Mouse (Mus musculus) ES-E14 (cell line): Measurements from ENCODE around the gene Snai3. TPM values are rescaled to one million over a fixed set of nuclear protein-coding genes. Genes with fewer than 3 reads are reported as not detected.

ENCODE experiments used
- DNase-seq: peaks from one replicate; pipeline ENCODE4 v3.0.0-alpha.2; 2013; ENCODE audit warnings: low read depth, low spot score
- H3K27ac ChIP-seq: 2 replicates; pipeline ENCODE4 v1.5.1; 2012; ENCODE audit warnings: low read depth, mild to moderate bottlenecking, low read length, moderate library complexity, mixed read lengths; ENCODE audit not compliant: poor library complexity, insufficient read depth, severe bottlenecking
- H3K36me3 ChIP-seq: 2 replicates; pipeline ENCODE4 v1.6.1; 2012; ENCODE audit warnings: mild to moderate bottlenecking, low read length, moderate library complexity, mixed read lengths; ENCODE audit not compliant: control insufficient read depth, poor library complexity, insufficient read depth, severe bottlenecking
- H3K4me1 ChIP-seq, 2 experiments: fragments of 150-350 bp in 1 of 2; sonication (generic) in 1 of 2; 2 replicates each; pipeline ENCODE4 v1.6.1; 2012; ENCODE audit warnings: low read length in 2 of 2, mild to moderate bottlenecking in 1 of 2, mixed read lengths in 1 of 2; ENCODE audit not compliant: control insufficient read depth in 2 of 2, insufficient read depth in 2 of 2, poor library complexity in 1 of 2
- H3K4me3 ChIP-seq, 2 experiments: fragments of 150-350 bp in 1 of 2; sonication (generic) in 1 of 2; 2 replicates each; pipeline ENCODE4 v1.5.1; 2012; ENCODE audit warnings: low read length in 2 of 2, low read depth in 1 of 2, mild to moderate bottlenecking in 1 of 2, mixed read lengths in 1 of 2; ENCODE audit not compliant: insufficient read depth in 1 of 2, poor library complexity in 1 of 2, severe bottlenecking in 1 of 2
- H3K9ac ChIP-seq: 2 replicates; pipeline ENCODE4 v1.6.1; 2012; ENCODE audit warnings: low read depth, mild to moderate bottlenecking, low read length, mixed read lengths; ENCODE audit not compliant: poor library complexity, insufficient read depth, severe bottlenecking
- H3K9me3 ChIP-seq: fragments of 150-350 bp; sonication (generic); 2 replicates; pipeline ENCODE4 v1.6.1; 2012; ENCODE audit warnings: low read depth, mild to moderate bottlenecking, low read length; ENCODE audit not compliant: control insufficient read depth, insufficient read depth
- CHD2 ChIP-seq: IDR thresholded peaks from 2 replicates; pipeline ENCODE4 v1.6.1; 2014; ENCODE audit warnings: mild to moderate bottlenecking, low read depth, low read length, inconsistent platforms
- HCFC1 ChIP-seq: IDR thresholded peaks from 2 replicates; pipeline ENCODE4 v1.6.1; 2012; ENCODE audit warnings: low read length, inconsistent platforms, borderline replicate concordance; ENCODE audit not compliant: insufficient read depth
- MAFK ChIP-seq: IDR thresholded peaks from 2 replicates; pipeline ENCODE4 v1.6.1; 2014; ENCODE audit warnings: mild to moderate bottlenecking, low read depth, low read length, inconsistent platforms; ENCODE audit not compliant: insufficient read depth
- ZC3H11A ChIP-seq: IDR thresholded peaks from 2 replicates; pipeline ENCODE4 v1.6.1; 2012; ENCODE audit warnings: low read depth, mild to moderate bottlenecking, inconsistent platforms, low read length, borderline replicate concordance
- ZNF384 ChIP-seq: IDR thresholded peaks from 2 replicates; pipeline ENCODE4 v1.6.1; 2012; ENCODE audit warnings: low read depth, low read length, inconsistent platforms
- in situ Hi-C, 2 experiments: fragments of 600-800 bp; cut with MboI; formaldehyde crosslinking; loops; one replicate each; pipeline ENCODE4 v1.15.1; 2025; ENCODE audit warnings: low sequenced_read_pairs in 2 of 2, inconsistent platforms in 1 of 2; ENCODE audit not compliant: unreplicated experiment in 2 of 2
- total RNA-seq: library from RNA; depleted of rRNA; stranded (reverse); fragments of 300-350 nt; gene quantifications from 2 replicates; pipeline ENCODE4 v1.2.3, GENCODE M21; 2012

Snai3 gene
- total RNA-seq, 1 experiment = 4.2 TPM

DNA sequence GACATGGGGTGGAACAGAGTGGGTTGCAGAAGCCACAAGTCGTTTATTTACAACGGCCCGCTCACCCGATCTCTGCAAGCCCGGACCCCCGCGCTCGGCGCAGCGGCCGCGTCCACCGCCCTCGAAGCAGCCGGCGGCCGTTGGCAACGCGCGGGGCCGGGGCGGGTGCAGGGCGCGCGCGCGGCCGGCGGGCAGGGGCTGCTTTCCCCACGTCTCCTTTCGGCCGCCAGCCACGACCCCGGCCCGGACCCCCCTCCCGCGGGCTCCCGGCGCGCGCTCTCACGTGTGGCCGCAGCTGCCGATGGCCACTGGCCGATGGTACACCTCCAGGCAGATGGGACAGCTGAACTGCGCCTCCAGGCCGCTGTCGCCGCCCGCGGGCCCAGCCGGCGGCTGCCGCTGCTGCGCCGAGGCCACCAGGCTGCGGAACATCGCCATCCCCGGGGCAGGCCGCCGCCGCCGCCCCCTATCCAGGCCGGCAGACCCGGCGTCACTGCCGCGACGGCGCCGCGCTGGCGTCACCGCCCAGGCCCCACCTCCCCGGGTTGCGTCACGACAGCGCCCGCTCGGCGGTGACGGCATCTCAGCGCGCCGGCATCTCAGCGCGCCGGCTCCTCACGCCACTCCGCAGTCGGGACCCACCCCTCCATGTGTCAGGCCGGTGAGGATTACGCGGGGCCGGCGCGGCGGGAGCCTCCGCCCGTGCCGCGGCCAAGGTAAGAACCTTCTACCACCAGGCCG lies 15.2 kb upstream of the Snai3 start, which contains the start of the genes Rnf166 and Ctu2:
Rnf166 (minus strand) TSS at position 485 of the 741 bp plus-strand sequence.
Ctu2 (plus strand) TSS at position 564 of the 741 bp plus-strand sequence.
- DNase-seq = peak; percentile 78
- in situ Hi-C loops = no loop called here
- no peak for TF ChIP-seq ZNF384
- no peak for TF ChIP-seq CHD2
- no peak for TF ChIP-seq MAFK
- TF ChIP-seq HCFC1 = peak; percentile 86
- TF ChIP-seq ZC3H11A = peak; percentile 36; the same call in 1 of the 2 replicates
- Histone ChIP-seq H3K27ac (no peak within 1 kb of the TSS), H3K4me3 (peak within 1 kb of the TSS; percentile 85 to 92), H3K36me3 (peaks cover 26% of the 10 kb centered on the region), H3K9ac (peak within 1 kb of the TSS; percentile 85), H3K9me3 (no peaks in the 10 kb centered on the region), H3K4me1 (peaks cover 0 to 9% of the 10 kb centered on the region in 2 experiments; a peak in 1 of 4 replicates)

DNA sequence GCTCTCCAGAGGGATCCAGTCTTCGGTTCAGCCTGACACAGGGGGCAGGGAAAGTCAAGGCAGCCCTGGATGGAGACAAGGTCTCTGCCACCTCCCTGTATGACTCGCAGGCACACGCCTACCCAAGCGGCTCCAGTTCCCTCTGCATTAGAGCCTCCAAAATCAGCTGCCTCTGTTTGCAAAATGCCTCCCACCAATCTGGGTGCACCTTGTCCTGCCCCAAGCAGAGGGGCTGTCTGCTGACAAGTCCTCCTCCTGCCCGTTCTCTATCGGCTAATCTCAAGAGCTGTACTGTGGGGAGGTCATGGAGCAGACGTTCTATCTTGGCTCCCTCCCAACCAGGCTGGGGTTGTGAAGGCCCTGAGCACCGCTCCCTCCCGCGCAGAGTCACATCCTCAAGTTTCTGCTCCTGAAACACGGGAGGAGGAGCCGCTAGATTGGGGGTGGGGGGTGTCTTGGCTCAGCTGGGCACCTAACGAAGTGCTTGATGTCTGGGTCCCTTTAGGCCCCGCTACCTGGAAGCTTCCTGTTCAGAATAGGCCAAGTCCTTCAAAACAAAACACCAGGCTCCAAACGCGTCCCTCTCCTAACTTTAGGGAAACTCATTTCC lies 14.5 kb upstream of the Snai3 start:
- Histone ChIP-seq H3K4me1 (peaks cover 0 to 9% of the 10 kb centered on the region in 2 experiments; a peak in 1 of 4 replicates), H3K9me3 (no peaks in the 10 kb centered on the region), H3K36me3 (peaks cover 21% of the 10 kb centered on the region), H3K27ac (no peak overlapping the region), H3K9ac (peak overlapping the region; percentile 85), H3K4me3 (peak overlapping the region; percentile 85 to 92)
- no peak for DNase-seq
- TF ChIP-seq HCFC1 = no peak
- TF ChIP-seq ZC3H11A = no peak
- no peak for TF ChIP-seq ZNF384
- no peak for TF ChIP-seq CHD2
- TF ChIP-seq MAFK = no peak
- in situ Hi-C loops = no loop called here

DNA sequence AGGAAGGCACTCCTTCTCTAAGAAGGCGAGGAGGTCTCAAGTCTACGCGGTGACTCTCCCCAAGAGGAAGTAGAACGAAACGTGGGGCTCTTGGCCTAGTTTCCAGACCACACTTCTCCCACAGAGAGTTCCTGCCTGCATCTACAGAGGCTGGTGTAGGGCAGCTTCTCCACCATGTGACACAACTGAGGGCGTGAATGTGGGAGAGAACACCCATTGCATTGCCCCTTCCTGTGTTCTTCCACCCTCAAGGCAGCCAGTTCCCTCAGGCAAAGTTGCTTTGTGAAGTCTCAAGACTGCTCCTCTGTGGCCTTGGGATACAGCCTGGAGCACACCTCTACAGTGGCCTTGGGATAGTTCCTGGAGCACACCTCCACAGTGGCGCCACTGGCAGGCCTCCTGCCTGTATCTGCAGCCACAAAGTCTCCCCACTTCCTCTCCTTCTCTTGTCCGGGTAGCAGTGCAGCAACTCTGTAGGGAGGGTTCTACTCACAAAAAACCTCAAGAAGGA lies 13.4 kb upstream of the Snai3 start:
- H3K9ac ChIP-seq = no peak overlapping the region
- no peak overlapping the region for H3K4me3 ChIP-seq
- DNase-seq = no peak
- no peak overlapping the region for H3K27ac ChIP-seq
- H3K4me1 ChIP-seq = peaks cover 0 to 9% of the 10 kb centered on the region in 2 experiments; a peak in 1 of 4 replicates
- peaks cover 10% of the 10 kb centered on the region for H3K36me3 ChIP-seq
- TF ChIP-seq HCFC1 = no peak
- no peak for TF ChIP-seq ZC3H11A
- no peak for TF ChIP-seq MAFK
- no peak for TF ChIP-seq ZNF384
- no peak for TF ChIP-seq CHD2
- H3K9me3 ChIP-seq = no peaks in the 10 kb centered on the region
- in situ Hi-C loops = no loop called here

DNA sequence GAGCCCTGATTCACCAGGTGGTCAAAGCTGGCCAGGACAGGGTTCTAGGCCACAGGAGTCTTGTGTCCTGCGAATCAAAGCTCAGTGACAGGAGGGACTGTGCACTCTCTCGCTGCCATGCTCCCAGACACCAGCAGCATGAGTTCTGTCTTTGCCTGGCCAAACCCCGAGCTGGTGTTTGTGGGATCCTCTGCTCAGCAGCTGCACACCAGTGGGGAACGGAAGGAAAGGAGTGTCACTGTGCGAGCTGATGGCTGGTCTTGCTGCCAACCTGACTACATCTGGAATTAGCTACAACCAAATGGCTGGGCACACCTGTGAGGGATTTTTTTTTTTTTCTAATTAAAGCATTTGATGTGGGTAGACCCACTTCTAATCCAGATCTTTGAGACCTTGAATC lies 10.2 kb upstream of the Snai3 start:
- peaks cover 7% of the 10 kb centered on the region; the same call in 1 of the 2 replicates for H3K36me3 ChIP-seq

More for the DNA sequence above, 10.2 kb upstream of the Snai3 start:
- peaks cover 0 to 4% of the 10 kb centered on the region in 2 experiments; a peak in 1 of 4 replicates for H3K4me1 ChIP-seq
- H3K9me3 ChIP-seq = no peaks in the 10 kb centered on the region
- no peak for DNase-seq
- H3K9ac ChIP-seq = no peak overlapping the region
- in situ Hi-C loops = no loop called here
- H3K4me3 ChIP-seq = no peak overlapping the region
- no peak overlapping the region for H3K27ac ChIP-seq
- no peak for TF ChIP-seq ZNF384
- no peak for TF ChIP-seq HCFC1
- no peak for TF ChIP-seq ZC3H11A
